Mouse (Mus musculus): ENCODE measurements at regions not wholly inside any gene's neighbourhood (a gene's known extent, or its start where the extent isn't known, plus 50 kb on each side); places are given as distances from the start of the nearest gene placed in this dataset.

- no peak overlapping the region for H3K27ac ChIP-seq (ENCODE audit: low read depth)
- 45% methylated on average over 3 of the region's 3 CpGs for WGBS
- no peaks in the 10 kb centered on the region for H3K36me3 ChIP-seq (ENCODE audit: insufficient read depth)
- ATAC-seq (ENCODE audit: insufficient read depth) (no peak), DNase-seq (no peak)
- H3K9ac ChIP-seq, result no peak overlapping the region
- H3K4me1 ChIP-seq (ENCODE audit: insufficient read depth), result no peaks in the 10 kb centered on the region
- TF ChIP-seq CTCF (IDR thresholded peaks at IDR 0.05; ENCODE audit: low read depth), result no peak
- no peak overlapping the region for H3K4me2 ChIP-seq
- no peak overlapping the region for H3K4me3 ChIP-seq (ENCODE audit: low read depth, low read length)
- no peaks in the 10 kb centered on the region for H3K27me3 ChIP-seq (ENCODE audit: insufficient read depth, low read length)
- H3K9me3 ChIP-seq (ENCODE audit: low read depth, low read length), result no peaks in the 10 kb centered on the region
These were observed 50.0 kb upstream of the Gsap start for GRCm38 (mm10) chr5:21136081-21136480.
